Mouse (Mus musculus) lung, adult 2 months (tissue): ENCODE results near the gene Tead4. TPM values are rescaled to one million over a fixed set of nuclear protein-coding genes. Genes with fewer than 3 reads are reported as not detected.

Experiments
- DNase-seq: peaks from one replicate; pipeline ENCODE4 v3.0.0; 2022
- H3K4me1 ChIP-seq: fragments of 200-500 bp; 2 replicates; pipeline ENCODE4 v1.6.1; 2011; ENCODE audit warnings: low read length; ENCODE audit not compliant: control insufficient read depth, insufficient read depth
- H3K4me3 ChIP-seq: fragments of 200-500 bp; replicated peaks from 2 replicates; pipeline ENCODE3; 2011; ENCODE audit warnings: low read depth, mild to moderate bottlenecking, control low read depth, low read length; ENCODE audit errors: extremely low read depth
- CTCF ChIP-seq: fragments of 200-500 bp; IDR thresholded peaks from 2 replicates; pipeline ENCODE4 v1.5.1; 2011; ENCODE audit warnings: mild to moderate bottlenecking, low read length, control low read depth; ENCODE audit not compliant: insufficient read depth
- POLR2A ChIP-seq: fragments of 200-500 bp; IDR thresholded peaks from 2 replicates; pipeline ENCODE4 v1.6.1; 2011; ENCODE audit warnings: low read depth, mild to moderate bottlenecking, control low read depth, low read length, borderline replicate concordance; ENCODE audit errors: extremely low read depth
- WGBS: fragments of 180-500 bp; shearing (Covaris S2); methylation state at CpG from one replicate; pipeline ENCODE4 v1.1.7; 2018; 5-methylcytosine and 5-hydroxymethylcytosine counted together
- polyA plus RNA-seq: library from polyadenylated mRNA; depleted of rRNA; stranded (reverse); fragments of >200 nt; gene quantifications from 2 replicates; pipeline ENCODE4 v1.2.3, GENCODE M21; 2012

Gene Tead4
- polyA plus RNA-seq, 1 experiment, result 13.6 TPM

DNA sequence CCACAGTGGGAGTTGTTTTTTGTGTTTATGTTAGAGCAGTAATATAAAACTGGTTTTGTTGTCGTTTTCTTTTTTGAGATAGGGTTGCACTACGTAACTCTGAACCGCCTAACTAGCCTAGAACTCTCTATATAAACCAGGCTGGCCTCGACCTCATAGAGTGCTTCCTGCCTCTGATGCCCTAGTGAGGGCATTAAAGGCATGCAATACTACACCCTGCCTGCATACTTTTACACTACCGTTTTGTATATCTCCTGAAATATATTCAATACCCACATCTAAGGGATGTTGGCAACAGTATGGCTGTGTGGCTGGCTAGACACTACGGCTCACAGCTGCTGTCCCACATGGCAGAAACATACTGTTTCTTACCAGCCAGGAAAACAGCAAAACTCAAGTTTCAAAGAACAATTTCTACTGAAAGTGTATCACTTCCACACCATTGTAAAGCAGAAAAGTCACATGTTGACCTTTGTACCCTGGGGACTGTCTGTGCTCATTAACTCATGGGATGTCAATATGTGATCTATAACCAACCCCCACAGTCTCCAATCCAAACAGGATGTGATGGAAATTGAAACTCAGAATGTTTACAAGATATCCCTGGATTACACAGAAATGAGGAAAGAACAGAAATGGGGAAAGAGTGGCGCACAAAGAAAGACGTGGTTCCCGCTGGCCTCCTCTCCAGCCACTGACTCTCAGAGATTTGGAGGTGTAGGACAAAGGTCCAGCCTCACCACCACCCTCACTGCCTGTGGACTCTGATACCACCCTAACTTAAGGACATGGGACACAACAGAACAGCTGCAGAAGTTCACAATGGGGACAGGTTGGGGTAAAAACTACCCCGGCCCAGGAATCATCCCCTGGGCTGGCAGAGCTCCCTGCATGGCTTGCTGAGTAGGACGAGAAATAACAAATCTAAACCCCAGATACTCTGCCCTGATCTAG is 23.2 kb downstream of the Tead4 start:
- Histone ChIP-seq H3K4me3 (no peak overlapping the region), H3K4me1 (peaks cover 16% of the 10 kb centered on the region)
- DNase-seq, result no peak
- TF ChIP-seq POLR2A (no peak), CTCF (no peak)
- 63% methylated on average over 11 of the region's 11 CpGs for WGBS

DNA sequence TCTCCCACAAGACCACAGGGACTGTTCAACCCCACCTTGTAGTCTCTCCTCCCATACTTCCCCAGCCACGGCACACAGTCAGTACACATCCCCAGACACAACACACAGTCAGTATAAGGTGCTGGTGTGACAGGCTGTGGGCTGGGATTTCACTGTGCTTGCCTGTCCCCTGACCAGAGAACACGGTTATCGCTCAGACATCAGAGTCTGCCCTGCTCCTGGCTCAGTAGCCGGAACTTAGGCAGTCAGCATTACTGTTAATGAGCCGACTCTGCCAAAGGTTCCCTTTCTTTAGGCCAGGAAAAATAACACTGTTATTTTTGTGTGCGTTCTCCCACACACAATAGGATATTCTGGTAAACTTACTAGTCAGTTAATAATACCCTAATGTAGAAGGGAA is 24.3 kb downstream of the Tead4 start:
- TF ChIP-seq POLR2A, result no peak
- TF ChIP-seq CTCF, result no peak
- H3K4me3 ChIP-seq, result no peak overlapping the region
- H3K4me1 ChIP-seq, result peaks cover 16% of the 10 kb centered on the region
- DNase-seq, result no peak
- 77% methylated on average over 6 of the region's 6 CpGs for WGBS

DNA sequence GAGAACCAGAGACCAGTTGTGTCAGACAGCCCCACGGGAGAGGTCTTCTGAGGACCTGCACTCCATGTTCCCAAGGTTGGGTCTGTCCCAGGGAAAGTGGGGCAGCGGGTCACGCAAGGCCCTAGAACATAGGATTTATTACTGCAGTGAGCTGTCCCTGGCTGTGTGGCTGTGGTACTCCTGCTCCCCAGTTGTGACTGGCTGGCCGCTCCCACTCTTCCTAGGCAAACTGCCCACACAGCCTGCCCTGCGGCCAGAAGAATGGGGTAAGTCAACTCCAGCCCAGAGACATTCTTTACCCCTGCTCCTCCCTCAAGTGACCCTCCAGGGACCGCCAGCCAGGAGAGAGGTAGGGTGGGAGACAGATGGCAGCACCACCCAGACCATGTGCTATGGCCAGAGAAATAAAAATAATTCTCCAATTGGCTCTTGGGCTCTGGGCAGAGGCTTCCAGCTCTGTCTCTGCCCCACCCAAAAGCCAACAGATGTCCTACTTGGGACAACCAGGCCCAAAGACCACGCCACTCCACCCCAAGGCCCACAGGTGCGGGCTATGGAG is 25.0 kb downstream of the Tead4 start:
- DNase-seq, result no peak
- Histone ChIP-seq H3K4me3 (no peak overlapping the region), H3K4me1 (peaks cover 11% of the 10 kb centered on the region)
- TF ChIP-seq CTCF, result no peak
- no peak for TF ChIP-seq POLR2A
- whole genome bisulfite sequencing, result 58% methylated on average over 8 of the region's 8 CpGs

DNA sequence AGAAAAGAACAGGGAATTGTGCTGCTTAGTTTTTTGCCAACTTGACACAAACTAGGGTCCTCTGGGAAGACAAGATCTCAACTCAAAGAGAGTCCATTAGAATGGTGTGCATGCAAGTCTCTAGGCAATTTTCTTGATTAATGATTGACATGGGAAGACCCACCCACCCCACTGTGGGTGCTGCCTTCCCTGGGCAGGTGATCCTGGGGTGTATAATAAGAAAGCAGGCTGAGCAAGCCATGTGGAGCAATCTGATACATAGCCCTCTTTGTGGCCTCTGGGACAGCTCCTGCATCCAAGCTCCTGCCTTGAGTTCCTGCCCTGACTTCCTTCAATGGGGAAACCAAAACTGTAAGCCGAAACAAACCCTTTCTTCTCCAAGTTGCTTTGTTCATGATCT is 27.1 kb downstream of the Tead4 start:
- DNase-seq, result no peak
- TF ChIP-seq CTCF, result no peak
- TF ChIP-seq POLR2A, result no peak
- Histone ChIP-seq H3K4me1 (peaks cover 9% of the 10 kb centered on the region), H3K4me3 (no peak overlapping the region)
- WGBS, result 57% methylated on average over 1 of the region's 1 CpGs

- DNase-seq, result no peak
- Histone ChIP-seq H3K4me3 (no peak overlapping the region), H3K4me1 (peaks cover 9% of the 10 kb centered on the region)
- TF ChIP-seq CTCF, result no peak
- TF ChIP-seq POLR2A, result no peak
- WGBS, result 94% methylated on average over 17 of the region's 17 CpGs
These were observed 27.9 kb downstream of the Tead4 start for GRCm38 (mm10) chr6:128272754-128273153.

DNA sequence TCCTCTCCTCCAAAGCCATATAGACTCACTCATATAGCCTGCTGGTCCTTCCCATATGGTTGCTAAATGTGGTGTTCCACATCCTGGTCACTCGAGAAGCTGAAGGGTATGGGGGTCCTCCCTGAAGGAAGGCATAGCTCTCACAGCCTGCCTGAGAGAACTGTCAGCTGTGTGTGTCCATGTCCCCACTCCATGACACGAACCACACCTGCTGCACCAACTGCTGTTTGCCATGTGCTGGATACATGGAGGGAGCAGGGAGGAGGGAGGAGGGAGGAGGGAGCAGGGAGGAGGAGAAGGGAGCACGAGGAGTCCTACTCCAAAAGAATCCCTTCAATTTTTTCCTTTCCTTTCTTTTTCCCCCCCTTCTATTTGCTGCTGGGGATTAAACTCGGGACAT is 30.8 kb downstream of the Tead4 start:
- WGBS, result 74% methylated on average over 4 of the region's 4 CpGs
- no peak for TF ChIP-seq CTCF
- DNase-seq, result no peak
- H3K4me1 ChIP-seq, result no peaks in the 10 kb centered on the region
- no peak overlapping the region for H3K4me3 ChIP-seq

GRCm38 (mm10) chr6:128264870-128265526 is 35.6 kb downstream of the Tead4 start:
- Histone ChIP-seq H3K4me1 (no peaks in the 10 kb centered on the region), H3K4me3 (no peak overlapping the region)
- DNase-seq, result no peak
- TF ChIP-seq POLR2A, result no peak
- TF ChIP-seq CTCF, result no peak
- WGBS, result 82% methylated on average over 8 of the region's 8 CpGs

GRCm38 (mm10) chr6:128261486-128261885 is 39.1 kb downstream of the Tead4 start:
- no peaks in the 10 kb centered on the region for H3K4me1 ChIP-seq
- no peak overlapping the region for H3K4me3 ChIP-seq
- DNase-seq, result no peak
- TF ChIP-seq POLR2A (no peak), CTCF (no peak)
- 80% methylated on average over 1 of the region's 1 CpGs for WGBS

GRCm38 (mm10) chr6:128259252-128259651 is 41.4 kb downstream of the Tead4 start:
- TF ChIP-seq CTCF (no peak), POLR2A (no peak)
- WGBS, result 93% methylated on average over 3 of the region's 3 CpGs
- no peak for DNase-seq
- no peak overlapping the region for H3K4me3 ChIP-seq
- peaks cover 3% of the 10 kb centered on the region for H3K4me1 ChIP-seq

GRCm38 (mm10) chr6:128255941-128256340 is 44.7 kb downstream of the Tead4 start:
- 56% methylated on average over 2 of the region's 2 CpGs for WGBS
- TF ChIP-seq CTCF (no peak), POLR2A (no peak)
- Histone ChIP-seq H3K4me3 (no peak overlapping the region), H3K4me1 (peaks cover 3% of the 10 kb centered on the region)
- DNase-seq, result no peak
